Mouse (Mus musculus): Measurements from ENCODE around the gene 2810408A11Rik.

GRCm38 (mm10) chr11:69934169-69934568 is 33.4 kb upstream of the 2810408A11Rik start:
- TF ChIP-seq CTCF (IDR thresholded peaks at IDR 0.05): peak; percentile 92
- TF ChIP-seq EP300 (IDR thresholded peaks at IDR 0.05): no peak
